Mouse (Mus musculus): ENCODE measurements around the gene Gm21969.

DNA sequence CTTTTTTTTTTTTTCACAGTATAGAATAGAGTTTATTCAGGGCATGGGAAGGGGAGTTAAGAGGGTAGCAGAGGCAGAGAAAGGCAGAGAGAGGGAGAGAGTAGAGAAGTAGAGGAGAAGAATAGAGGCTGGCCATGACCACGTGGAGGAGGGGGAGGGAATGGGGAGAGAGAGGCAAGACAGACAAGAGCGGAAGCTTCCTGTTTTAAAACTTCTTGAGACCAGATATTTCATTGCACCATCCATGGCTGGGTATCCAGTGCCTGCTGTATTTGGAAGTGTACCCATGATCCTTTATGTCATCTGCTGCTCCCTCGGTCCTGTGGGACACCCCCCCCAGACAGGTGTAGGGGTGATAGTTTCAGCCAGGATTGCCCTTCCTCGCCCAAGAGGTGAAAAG is 6.0 kb downstream of the Gm21969 start:
- TF ChIP-seq CTCF (IDR thresholded peaks at IDR 0.05; ENCODE audit: control insufficient read depth, insufficient read depth, low read length), result no peak
- TF ChIP-seq POLR2A (IDR thresholded peaks at IDR 0.05; ENCODE audit: borderline replicate concordance, control insufficient read depth, low read depth, low read length), result no peak

Measured in bone marrow, adult 2 months (tissue).